Mouse (Mus musculus) Muller cell, postnatal 12 days (primary cell): ENCODE data around the gene Lrrc20.

ENCODE experiments used
- DNase-seq: peaks from one replicate; pipeline ENCODE4 v3.0.0-alpha.2; 2015; ENCODE audit errors: inconsistent ontology term

Lrrc20 gene

GRCm38 (mm10) chr10:61474344-61474743 is 1.3 kb upstream of the Lrrc20 start:
- DNase-seq = no peak

GRCm38 (mm10) chr10:61476440-61477165 is 1.0 kb downstream of the Lrrc20 start:
- no peak for DNase-seq

GRCm38 (mm10) chr10:61479461-61479860 is 3.9 kb downstream of the Lrrc20 start:
- no peak for DNase-seq

- no peak for DNase-seq
Observed at GRCm38 (mm10) chr10:61479927-61480326, 4.3 kb downstream of the Lrrc20 start.

GRCm38 (mm10) chr10:61480488-61480887 is 4.9 kb downstream of the Lrrc20 start:
- DNase-seq = no peak

GRCm38 (mm10) chr10:61482771-61483170 is 7.2 kb downstream of the Lrrc20 start:
- no peak for DNase-seq

- no peak for DNase-seq
Observed at GRCm38 (mm10) chr10:61484801-61485200, 9.2 kb downstream of the Lrrc20 start.

GRCm38 (mm10) chr10:61486551-61487339 is 11.1 kb downstream of the Lrrc20 start:
- peak; percentile 26 for DNase-seq

GRCm38 (mm10) chr10:61488522-61489110 is 13.0 kb downstream of the Lrrc20 start:
- DNase-seq = no peak

GRCm38 (mm10) chr10:61491573-61491972 is 16.0 kb downstream of the Lrrc20 start:
- no peak for DNase-seq

GRCm38 (mm10) chr10:61492040-61492439 is 16.4 kb downstream of the Lrrc20 start:
- peak; percentile 72 for DNase-seq

GRCm38 (mm10) chr10:61495461-61495860 is 19.9 kb downstream of the Lrrc20 start:
- DNase-seq = no peak

- DNase-seq = peak; percentile 88
Observed at GRCm38 (mm10) chr10:61496231-61496630, 20.6 kb downstream of the Lrrc20 start.

GRCm38 (mm10) chr10:61499505-61500466 is 24.2 kb downstream of the Lrrc20 start:
- DNase-seq = no peak

GRCm38 (mm10) chr10:61500756-61501155 is 25.2 kb downstream of the Lrrc20 start:
- no peak for DNase-seq

GRCm38 (mm10) chr10:61504073-61504472 is 28.5 kb downstream of the Lrrc20 start:
- no peak for DNase-seq

GRCm38 (mm10) chr10:61506381-61507200 is 31.0 kb downstream of the Lrrc20 start:
- DNase-seq = no peak

GRCm38 (mm10) chr10:61509873-61510272 is 34.3 kb downstream of the Lrrc20 start:
- DNase-seq = no peak

GRCm38 (mm10) chr10:61510809-61511208 is 35.2 kb downstream of the Lrrc20 start:
- no peak for DNase-seq

- no peak for DNase-seq
Observed at GRCm38 (mm10) chr10:61512215-61512889, 36.8 kb downstream of the Lrrc20 start.
